Mouse (Mus musculus): ENCODE measurements at regions not wholly inside any gene's neighbourhood (a gene's known extent, or its start where the extent isn't known, plus 50 kb on each side); places are given as distances from the start of the nearest gene placed in this dataset.

DNA sequence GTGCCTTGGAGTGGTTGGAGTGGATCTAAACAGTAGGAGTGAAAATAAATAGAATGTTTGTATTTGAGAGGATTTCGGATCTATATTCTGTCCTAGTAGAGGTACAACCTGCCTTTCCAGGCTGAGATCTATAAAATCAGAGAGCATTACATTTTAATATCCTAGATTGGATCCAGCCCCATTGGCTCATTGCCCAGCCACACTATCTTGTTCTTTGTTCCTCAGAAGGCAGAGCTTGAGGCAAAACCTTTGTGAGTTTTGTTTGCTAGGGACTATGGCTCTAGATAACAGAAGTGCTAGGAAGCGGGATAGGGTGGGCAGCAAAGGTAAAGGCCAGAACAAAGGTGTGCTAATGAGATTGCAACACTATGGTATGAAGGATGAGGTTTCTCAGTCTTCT is 78.7 kb upstream of the Cntln start:
- TF ChIP-seq CTCF (IDR thresholded peaks at IDR 0.05; ENCODE audit: low read depth): no peak
- Histone ChIP-seq H3K4me3 (ENCODE audit: low read length) (no peak overlapping the region), H3K36me3 (ENCODE audit: insufficient read depth, low read length) (no peaks in the 10 kb centered on the region), H3K4me2 (ENCODE audit: low read depth, low read length) (no peak overlapping the region), H3K27me3 (ENCODE audit: insufficient read depth, low read length) (no peaks in the 10 kb centered on the region), H3K9ac (replicated peaks; ENCODE audit: low read length) (no peak overlapping the region), H3K27ac (no peak overlapping the region), H3K9me3 (ENCODE audit: low read length) (no peaks in the 10 kb centered on the region), H3K4me1 (ENCODE audit: insufficient read depth, low read length) (no peaks in the 10 kb centered on the region)
- ATAC-seq: no peak
- DNase-seq (ENCODE audit: low spot score): no peak
- 85% methylated on average over 2 of the region's 2 CpGs for whole genome bisulfite sequencing

DNA sequence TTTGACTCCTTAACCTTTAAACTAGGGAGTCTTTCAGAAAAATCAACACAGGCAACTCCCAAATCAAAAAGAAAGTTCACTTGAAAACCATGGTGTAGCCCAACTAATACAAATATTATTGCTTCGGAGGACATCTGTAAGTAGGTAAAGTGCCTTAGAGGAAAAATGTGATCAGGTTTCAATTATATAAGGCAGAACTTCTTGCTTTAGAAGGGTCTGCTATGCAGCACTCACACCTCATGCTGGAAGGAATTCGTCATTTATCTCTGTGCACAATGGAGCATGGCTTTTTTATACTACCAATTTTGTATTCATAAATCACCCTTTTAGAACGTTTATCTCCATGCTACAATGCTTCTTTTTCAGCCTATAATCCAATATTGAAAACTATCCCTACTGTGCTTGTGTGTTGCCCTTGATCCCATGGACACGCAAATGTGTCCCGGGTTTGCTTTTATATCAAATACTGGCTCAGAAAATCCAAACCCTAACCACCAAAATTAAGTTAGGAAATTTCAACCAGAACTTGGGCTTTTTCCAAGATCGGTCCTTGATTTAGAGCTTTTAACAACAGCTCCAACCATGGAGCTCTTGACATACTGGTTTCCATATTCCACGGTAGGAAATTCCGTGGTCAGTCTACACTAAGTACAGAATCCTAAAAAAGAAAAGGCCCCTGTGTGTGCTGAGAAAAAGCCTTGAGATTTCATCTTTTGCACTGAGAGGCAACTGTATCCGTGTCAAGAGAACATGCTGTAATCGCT is 90.8 kb upstream of the Cntln start:
- Histone ChIP-seq H3K27ac (no peak overlapping the region), H3K36me3 (ENCODE audit: insufficient read depth, low read length) (no peaks in the 10 kb centered on the region), H3K4me3 (ENCODE audit: low read length) (no peak overlapping the region), H3K9ac (replicated peaks; ENCODE audit: low read length) (no peak overlapping the region), H3K27me3 (ENCODE audit: insufficient read depth, low read length) (no peaks in the 10 kb centered on the region), H3K9me3 (ENCODE audit: low read length) (no peaks in the 10 kb centered on the region), H3K4me2 (ENCODE audit: low read depth, low read length) (no peak overlapping the region), H3K4me1 (ENCODE audit: insufficient read depth, low read length) (no peaks in the 10 kb centered on the region)
- 86% methylated on average over 10 of the region's 10 CpGs for WGBS
- no peak for TF ChIP-seq CTCF (IDR thresholded peaks at IDR 0.05; ENCODE audit: low read depth)
- ATAC-seq (no peak), DNase-seq (ENCODE audit: low spot score) (no peak)

- H3K9me3 ChIP-seq (ENCODE audit: low read length): no peaks in the 10 kb centered on the region
- peak; percentile 71; the same call in 1 of the 2 replicates for ATAC-seq
- no peak overlapping the region for H3K27ac ChIP-seq
- no peak for DNase-seq (ENCODE audit: low spot score)
- no peak overlapping the region for H3K4me2 ChIP-seq (ENCODE audit: low read depth, low read length)
- H3K27me3 ChIP-seq (ENCODE audit: insufficient read depth, low read length): no peaks in the 10 kb centered on the region
- H3K36me3 ChIP-seq (ENCODE audit: insufficient read depth, low read length): no peaks in the 10 kb centered on the region
- WGBS: 47% methylated on average over 6 of the region's 6 CpGs
- H3K9ac ChIP-seq (replicated peaks; ENCODE audit: low read length): no peak overlapping the region
- TF ChIP-seq CTCF (IDR thresholded peaks at IDR 0.05; ENCODE audit: low read depth): no peak
- no peak overlapping the region for H3K4me3 ChIP-seq (ENCODE audit: low read length)
- H3K4me1 ChIP-seq (ENCODE audit: insufficient read depth, low read length): no peaks in the 10 kb centered on the region
Measured at GRCm38 (mm10) chr4:84786583-84786982, 97.5 kb upstream of the Cntln start.

DNA sequence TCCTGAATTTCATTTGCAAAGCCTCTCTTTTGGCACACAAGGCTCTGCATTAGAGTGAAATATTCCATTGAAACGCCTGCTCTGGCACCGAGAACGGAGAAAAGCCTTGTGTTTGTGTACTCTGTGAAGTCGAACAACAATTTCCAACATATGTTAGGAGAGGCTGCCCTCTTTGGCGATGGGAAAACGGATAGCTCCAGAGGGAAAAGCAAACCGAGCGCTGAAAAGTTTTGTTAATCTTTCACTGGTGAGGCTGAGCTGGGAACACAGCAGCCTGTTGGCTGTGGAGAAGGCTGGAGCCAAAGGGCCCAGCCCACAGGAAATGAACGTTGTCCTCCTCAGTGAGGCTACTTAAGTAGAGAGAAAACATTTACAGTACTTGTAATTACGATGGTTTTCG is 93.1 kb upstream of the Bnc2 start:
- no peak overlapping the region for H3K27ac ChIP-seq
- no peaks in the 10 kb centered on the region for H3K9me3 ChIP-seq (ENCODE audit: low read length)
- no peaks in the 10 kb centered on the region for H3K4me1 ChIP-seq (ENCODE audit: insufficient read depth, low read length)
- H3K9ac ChIP-seq (replicated peaks; ENCODE audit: low read length): no peak overlapping the region
- H3K4me2 ChIP-seq (ENCODE audit: low read depth, low read length): peak overlapping the region; percentile 11; the same call in 1 of the 2 replicates
- no peaks in the 10 kb centered on the region for H3K27me3 ChIP-seq (ENCODE audit: insufficient read depth, low read length)
- H3K36me3 ChIP-seq (ENCODE audit: insufficient read depth, low read length): no peaks in the 10 kb centered on the region
- TF ChIP-seq CTCF (IDR thresholded peaks at IDR 0.05; ENCODE audit: low read depth): no peak
- DNase-seq (ENCODE audit: low spot score): peak; percentile 17
- H3K4me3 ChIP-seq (ENCODE audit: low read length): no peak overlapping the region
- ATAC-seq: no peak
- WGBS: 34% methylated on average over 11 of the region's 11 CpGs

GRCm38 (mm10) chr4:84766708-84767425 is 91.8 kb upstream of the Bnc2 start:
- no peak overlapping the region for H3K27ac ChIP-seq
- ATAC-seq (no peak), DNase-seq (ENCODE audit: low spot score) (no peak)
- H3K4me2 ChIP-seq (ENCODE audit: low read depth, low read length): no peak overlapping the region
- H3K9me3 ChIP-seq (ENCODE audit: low read length): no peaks in the 10 kb centered on the region
- TF ChIP-seq CTCF (IDR thresholded peaks at IDR 0.05; ENCODE audit: low read depth): no peak
- no peaks in the 10 kb centered on the region for H3K4me1 ChIP-seq (ENCODE audit: insufficient read depth, low read length)
- WGBS: 54% methylated on average over 11 of the region's 11 CpGs
- H3K9ac ChIP-seq (replicated peaks; ENCODE audit: low read length): no peak overlapping the region
- H3K4me3 ChIP-seq (ENCODE audit: low read length): no peak overlapping the region
- no peaks in the 10 kb centered on the region for H3K36me3 ChIP-seq (ENCODE audit: insufficient read depth, low read length)
- H3K27me3 ChIP-seq (ENCODE audit: insufficient read depth, low read length): no peaks in the 10 kb centered on the region

DNA sequence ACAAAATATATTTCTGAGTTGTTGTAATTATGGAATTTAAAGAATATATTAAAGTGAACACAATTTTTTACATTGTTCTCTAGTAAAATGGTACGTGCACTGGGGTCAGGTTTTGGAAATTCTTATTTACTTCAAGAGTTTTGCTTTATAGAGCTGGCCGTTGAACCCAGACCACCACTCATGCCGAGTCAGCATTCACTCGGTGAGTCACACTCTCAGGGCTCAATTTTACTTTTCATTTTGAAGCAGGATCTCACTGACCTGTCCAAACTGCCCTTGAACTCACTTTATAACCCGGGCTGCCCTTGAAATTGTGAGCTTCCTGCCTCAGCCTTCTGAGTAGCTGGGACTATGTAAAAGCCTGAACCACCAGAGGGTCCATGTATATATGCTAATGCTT is 82.1 kb upstream of the Bnc2 start:
- Histone ChIP-seq H3K9ac (replicated peaks; ENCODE audit: low read length) (no peak overlapping the region), H3K9me3 (ENCODE audit: low read length) (no peaks in the 10 kb centered on the region), H3K27ac (no peak overlapping the region), H3K36me3 (ENCODE audit: insufficient read depth, low read length) (no peaks in the 10 kb centered on the region), H3K4me2 (ENCODE audit: low read depth, low read length) (no peak overlapping the region), H3K27me3 (ENCODE audit: insufficient read depth, low read length) (no peaks in the 10 kb centered on the region), H3K4me1 (ENCODE audit: insufficient read depth, low read length) (no peaks in the 10 kb centered on the region), H3K4me3 (ENCODE audit: low read length) (no peak overlapping the region)
- DNase-seq (ENCODE audit: low spot score) (no peak), ATAC-seq (no peak)
- TF ChIP-seq CTCF (IDR thresholded peaks at IDR 0.05; ENCODE audit: low read depth): no peak
- 94% methylated on average over 5 of the region's 5 CpGs for WGBS
